Mouse (Mus musculus) layer of hippocampus, adult 18-20 months (tissue): ENCODE measurements at regions not wholly inside any gene's neighbourhood (a gene's known extent, or its start where the extent isn't known, plus 50 kb on each side); places are given as distances from the start of the nearest gene placed in this dataset.

ENCODE experiments used
- DNase-seq, 2 experiments: peaks; one replicate each; pipeline ENCODE4 v3.0.0; 2022; ENCODE audit warnings: low spot score in 2 of 2

- peak in 1 of 2 experiments; percentile 34 for DNase-seq
Observed at GRCm38 (mm10) chrX:47726285-47726684, 166.5 kb downstream of the Smarca1 start.

GRCm38 (mm10) chrX:47703080-47703479, 189.7 kb downstream of the Smarca1 start:
- DNase-seq = peak in 1 of 2 experiments; percentile 46

- DNase-seq = no peak
Observed at GRCm38 (mm10) chrX:47668778-47669177, 224.0 kb downstream of the Smarca1 start.

- no peak for DNase-seq
Observed at GRCm38 (mm10) chrX:47646523-47646922, 246.3 kb downstream of the Smarca1 start.

- no peak for DNase-seq
Observed at GRCm38 (mm10) chrX:47641191-47641590, 251.6 kb downstream of the Smarca1 start.

GRCm38 (mm10) chrX:47638831-47639316, 253.9 kb downstream of the Smarca1 start:
- DNase-seq = no peak

GRCm38 (mm10) chrX:47622881-47623613, 269.7 kb downstream of the Smarca1 start:
- DNase-seq = no peak

GRCm38 (mm10) chrX:47612364-47612763, 280.4 kb downstream of the Smarca1 start:
- no peak for DNase-seq
